Mouse (Mus musculus): ENCODE results near the gene Pou2f2. TPM values are rescaled to one million over a fixed set of nuclear protein-coding genes. Genes with fewer than 3 reads are reported as not detected.
A peak's percentile ranks its signal among the peaks of the same experiment; 100 is the strongest.

Gene Pou2f2
- total RNA-seq, 2 experiments from 2014 or later = 0.08 to 0.21 TPM

DNA sequence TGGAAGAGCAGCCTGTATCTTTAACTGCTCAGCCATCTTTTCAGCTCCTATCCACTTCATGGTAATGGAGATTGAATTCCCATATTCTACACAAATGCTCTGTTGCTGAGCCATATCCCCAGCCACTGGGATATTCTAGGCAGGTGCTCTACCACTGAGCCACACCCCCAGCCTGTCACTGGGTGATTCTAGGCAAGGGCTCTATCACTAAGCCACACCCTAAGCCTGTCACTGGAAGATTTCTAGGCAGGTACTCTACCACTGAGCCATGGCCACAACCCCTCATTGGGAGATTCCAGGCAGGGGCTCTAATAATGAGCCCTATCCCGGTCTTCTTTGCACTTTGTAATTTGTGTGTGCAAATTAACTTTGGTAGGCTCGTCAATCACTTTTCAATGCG lies 15.6 kb upstream of the Pou2f2 start:
- no peak for DNase-seq

DNA sequence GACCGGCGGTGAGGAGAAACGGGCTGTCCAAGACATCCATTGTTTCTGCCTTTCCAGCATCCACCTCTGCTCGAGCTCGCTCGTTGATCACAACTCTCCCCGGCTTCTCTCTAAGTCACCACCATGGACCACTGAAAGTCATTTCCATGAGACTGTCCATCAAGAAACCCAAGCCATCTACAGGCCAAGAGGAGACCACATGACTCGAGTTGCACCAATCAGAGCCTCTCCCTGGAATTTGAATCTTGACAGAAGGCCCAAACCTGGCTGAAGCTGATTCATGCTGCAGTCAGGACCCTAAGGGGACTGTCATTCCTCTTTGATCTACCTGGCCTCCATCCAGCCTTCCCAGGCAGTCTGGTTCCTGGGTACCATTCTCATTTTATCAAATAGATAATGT lies 12.6 kb upstream of the Pou2f2 start:
- DNase-seq = no peak

DNA sequence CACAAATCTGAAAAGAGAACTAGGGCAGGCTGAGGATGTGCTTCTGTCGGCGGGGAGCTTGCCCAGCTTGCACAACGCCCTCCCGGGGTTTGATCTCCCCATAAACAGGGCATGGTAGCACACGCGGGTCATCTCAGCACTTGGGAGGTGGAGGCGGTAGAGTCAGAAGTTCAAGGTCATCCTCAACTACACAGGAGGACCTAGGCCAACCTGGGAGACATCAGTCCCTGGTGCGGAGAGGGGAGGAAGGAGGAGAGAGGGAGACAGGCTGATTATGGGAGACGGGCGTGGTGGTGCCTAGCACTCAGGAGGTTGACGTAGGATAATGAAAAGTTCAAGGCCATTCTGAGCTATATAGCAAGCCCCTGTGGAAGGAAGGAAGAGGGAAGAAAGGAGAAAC lies 11.3 kb upstream of the Pou2f2 start:
- no peak for DNase-seq

DNA sequence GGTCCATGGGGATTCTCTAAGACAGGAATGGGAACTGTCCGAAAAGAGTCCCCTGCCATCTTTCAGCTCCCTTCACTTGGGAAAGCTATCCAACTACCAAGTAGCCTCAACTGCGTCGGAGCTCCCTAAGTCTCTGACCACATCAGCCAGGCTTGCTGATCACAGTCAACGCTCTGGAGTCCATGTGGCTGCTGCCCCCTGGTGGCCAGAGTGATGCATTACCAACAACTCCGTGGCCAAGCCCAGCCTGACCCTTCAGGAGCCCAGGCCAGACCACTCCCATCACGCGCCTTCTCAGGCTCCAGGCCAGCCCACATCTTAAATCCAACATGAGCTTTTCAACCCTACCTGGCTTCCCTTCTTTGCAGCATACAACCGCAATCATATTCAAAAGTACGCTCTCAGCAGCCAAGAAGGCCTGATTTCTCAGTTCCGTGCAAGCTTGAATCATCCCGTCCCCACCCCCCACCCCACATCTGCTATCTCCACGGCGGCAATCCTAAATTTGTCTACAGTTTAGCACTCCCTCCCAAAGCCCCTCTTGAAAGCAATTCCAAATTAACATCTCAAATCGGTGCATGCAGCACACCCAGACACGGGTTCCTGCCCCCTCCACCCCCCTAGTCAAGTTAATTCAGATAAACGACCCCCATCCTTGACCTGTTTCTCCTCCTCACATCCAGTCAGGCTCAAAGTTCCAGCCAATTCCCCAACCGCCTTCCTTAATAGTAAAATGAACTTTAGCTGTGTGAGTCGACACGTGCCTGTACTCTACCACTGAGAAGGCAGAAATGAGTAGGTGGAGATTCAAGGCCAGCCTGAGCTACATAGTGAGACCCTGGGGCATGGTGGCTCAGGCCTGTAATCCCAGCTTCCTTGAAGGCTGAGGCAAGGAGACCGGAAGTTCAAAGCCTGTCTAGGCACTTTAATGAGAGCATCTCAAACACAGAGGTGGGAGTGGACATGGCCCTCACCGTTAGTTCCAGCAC lies 8.4 kb upstream of the Pou2f2 start:
- peak; percentile 72 for DNase-seq

DNA sequence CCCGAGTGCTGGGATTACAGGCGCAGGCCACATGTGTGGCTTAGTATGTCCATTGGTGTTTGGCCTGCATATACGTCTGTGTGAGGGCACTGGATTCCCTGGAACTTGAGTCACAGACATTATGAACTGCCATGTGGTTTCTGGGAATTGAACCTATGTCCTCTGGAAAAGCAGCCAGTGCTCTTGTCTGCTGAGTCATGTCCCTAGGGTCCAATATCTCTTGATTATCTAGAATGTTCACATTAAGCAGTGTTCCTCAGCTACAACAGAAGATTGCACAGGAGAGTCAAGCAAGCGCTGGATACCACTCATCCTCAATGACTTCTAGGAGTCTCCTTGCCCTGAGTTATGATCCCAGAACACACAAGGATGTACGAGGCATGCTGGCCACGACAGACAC lies 4.6 kb upstream of the Pou2f2 start:
- DNase-seq = no peak

DNA sequence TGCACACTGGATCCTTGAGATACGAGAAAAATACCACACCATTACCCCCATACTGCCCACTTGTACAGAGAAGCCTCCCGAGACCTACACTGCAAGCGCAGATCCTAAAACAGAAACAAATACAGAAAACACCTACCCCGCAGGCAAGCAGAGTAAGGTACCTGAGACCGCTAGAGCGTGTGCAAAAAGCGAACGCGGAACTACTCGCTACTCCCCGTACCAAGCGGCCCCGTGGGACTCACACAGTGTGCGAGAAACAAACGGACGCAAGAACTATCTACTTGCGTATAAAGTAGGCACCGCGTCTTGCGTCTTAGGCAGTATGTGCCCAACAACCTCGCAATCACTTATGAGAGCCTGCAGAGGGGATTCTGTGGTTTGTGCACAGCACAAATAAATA lies 2.3 kb upstream of the Pou2f2 start:
- DNase-seq = no peak

DNA sequence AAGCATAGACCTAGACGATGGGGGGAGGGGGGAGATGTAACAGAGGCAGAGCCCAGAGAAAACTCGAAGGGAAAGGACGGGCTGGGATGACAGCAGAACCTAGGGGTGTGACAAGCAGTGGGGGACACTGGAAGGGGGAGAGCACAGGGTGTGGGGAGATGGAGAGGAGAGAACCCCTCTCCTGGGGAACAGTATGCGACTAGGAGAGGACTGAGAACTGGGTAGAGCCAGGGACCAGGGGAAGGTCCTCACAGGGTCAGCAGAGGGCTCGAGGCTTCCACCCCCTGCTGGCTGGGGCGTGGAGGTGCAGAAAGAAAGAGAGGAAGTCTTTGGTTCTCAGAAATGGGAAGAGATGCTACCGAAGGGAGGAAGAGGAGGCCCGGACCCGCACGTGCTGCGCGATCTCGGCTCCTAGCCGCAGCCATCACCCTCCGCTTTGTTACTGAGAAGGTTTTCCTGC lies 1.8 kb upstream of the Pou2f2 start:
- DNase-seq = no peak

DNA sequence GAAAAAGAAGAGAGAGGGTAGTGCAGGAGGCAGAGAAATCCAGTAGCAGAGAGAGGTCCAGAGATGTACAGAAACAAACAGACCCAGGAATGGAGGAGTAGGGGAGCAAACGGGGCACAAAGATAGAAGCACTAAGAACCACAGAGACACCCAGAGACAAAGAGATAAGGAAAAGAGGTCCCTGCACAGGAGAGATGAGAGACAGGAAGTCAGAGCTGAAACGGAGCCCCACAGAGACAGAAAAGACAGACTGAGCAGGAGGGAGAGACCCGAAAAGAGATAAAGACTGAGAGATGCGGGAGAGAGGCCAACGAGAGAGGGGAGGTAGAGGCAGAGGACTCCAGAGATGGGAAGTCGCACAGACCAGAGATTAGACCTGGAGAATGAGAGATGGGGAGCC lies 986 bp upstream of the Pou2f2 start:
- DNase-seq = no peak

DNA sequence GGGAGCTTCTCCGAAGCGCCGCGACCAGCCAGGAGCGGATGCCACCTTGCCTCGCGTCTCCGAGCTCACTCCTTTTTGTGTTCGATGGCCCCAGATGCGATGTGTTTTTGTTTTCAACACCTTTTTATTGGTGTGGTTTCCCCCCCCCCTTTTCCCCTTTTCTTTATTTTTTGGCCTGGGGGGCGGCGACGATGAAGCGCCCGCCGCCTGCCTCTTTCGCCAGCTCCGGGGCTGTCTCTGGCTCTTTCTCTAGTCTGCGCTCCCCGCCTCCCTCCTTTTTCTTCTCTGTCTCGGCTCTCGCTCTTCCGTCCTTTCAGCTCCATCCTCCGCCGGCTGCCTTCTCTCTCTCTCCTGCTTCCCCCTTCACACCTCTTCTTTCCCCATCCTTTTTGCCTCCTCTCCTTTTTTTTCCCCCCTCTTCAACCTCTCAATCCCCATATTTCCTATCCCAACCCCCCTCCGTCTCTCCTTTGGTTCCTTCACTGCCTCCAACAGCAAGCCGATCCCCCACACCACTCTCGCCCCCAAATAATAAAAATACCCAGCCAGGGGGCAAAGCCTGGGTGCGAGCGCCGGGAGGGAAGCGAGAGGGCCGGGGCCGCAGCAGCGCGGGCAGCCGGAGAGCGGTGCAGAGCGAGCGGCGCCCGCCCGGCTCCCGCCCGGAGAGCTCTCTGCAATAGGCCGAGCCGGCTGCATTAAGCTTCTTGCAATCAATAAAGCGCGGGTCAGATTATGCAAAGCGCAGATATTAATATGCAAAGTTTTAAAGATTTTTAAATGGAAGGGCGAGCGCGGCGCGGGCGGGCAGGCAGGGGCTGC lies 530 bp downstream of the Pou2f2 start:
- DNase-seq = no peak

DNA sequence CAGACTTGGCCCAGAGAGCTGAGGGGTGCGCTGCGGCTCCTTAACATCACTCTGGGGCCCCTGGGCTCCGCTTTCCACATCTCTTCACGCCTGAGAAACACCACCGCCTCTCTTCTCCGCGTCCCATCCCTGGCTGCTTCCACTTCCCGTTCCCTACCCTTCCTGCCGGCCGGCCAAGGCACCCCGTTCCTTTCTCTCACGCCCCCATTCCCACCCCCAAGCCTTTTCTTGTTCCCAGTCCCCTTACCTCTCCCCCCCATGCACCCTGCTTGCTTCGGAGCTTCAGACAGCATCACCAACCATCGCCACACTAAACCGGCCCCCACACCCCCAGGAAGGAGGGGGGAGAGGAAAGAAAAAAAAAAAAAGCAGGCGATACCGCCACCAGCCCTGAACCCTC lies 1.2 kb downstream of the Pou2f2 start:
- no peak for DNase-seq

DNA sequence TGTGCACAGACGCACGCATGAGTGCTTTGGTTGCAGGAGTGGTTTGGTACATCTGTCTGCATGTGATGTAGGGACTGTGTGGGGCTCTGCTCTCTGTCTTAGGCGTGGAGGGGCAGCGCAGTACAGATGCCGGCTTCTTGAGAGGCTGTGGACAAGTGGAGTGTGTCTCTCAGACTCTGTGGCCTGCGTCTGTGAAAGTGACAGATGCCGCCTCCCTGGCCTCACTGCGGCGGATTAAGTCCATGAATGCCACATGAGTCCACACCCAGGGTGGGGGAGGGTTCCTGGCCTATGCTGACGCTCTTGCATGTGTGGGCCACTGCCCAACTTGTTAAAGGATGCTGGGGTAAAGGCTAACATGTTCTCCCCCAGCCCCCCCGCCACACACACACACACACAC lies 5.2 kb downstream of the Pou2f2 start:
- no peak for DNase-seq

DNA sequence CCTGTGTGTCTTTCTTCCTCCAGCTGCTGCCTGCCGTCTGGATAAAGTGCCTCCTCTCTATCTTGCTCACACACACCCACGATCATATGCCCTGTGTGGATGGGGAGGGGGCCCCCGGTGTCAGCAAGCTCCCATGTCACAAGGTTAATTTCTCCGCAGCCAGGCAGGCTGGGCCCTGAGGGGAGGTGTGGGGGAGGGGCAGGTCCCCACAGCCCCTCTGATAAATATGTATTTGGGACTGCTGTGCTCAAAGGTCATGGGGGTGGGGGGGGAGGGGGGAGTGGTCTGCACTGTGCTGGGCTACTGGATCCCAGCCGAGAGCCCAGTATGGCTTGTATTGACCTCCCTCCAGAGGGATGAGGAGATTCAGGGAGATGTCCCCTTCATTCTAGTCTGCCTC lies 6.9 kb downstream of the Pou2f2 start:
- no peak for DNase-seq

DNA sequence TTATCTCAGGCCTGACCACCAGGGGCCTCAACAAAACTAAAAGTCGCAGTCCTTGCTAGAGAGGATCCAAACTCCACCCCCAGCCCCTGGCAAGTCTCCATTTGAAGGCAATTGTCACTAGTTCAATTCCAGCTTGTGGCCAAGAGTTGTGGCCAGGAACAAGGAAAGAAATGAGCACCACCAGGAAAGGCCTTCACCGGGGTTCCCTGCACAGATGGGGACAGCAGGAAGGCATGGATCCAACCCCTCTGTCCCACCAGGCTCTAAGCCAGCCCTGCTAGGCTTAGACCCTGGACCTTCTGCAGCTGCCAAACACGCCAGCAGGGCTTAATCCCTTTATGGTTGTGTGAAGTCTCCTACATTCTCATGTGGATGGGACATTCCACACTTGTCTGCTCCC lies 8.9 kb downstream of the Pou2f2 start:
- DNase-seq = no peak

DNA sequence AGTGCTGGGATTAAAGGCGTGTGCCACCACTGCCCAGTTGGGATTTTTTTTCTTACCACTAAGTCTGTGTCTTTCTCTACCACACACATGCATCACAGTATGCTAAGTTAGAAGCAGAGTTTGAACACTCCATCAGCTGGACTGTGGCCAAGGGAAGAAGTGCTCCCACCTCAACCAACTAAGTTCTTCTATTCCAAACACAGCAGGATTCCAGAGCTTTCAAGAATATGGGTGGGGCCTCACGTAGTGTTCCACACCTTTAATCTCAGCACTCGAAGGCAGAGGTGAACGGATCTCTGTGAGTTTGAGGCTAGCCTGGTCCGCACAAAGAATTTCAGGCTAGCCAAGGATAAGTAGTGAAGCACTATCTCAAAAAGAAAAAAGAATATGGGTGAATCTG lies 13.4 kb downstream of the Pou2f2 start:
- DNase-seq = no peak

DNA sequence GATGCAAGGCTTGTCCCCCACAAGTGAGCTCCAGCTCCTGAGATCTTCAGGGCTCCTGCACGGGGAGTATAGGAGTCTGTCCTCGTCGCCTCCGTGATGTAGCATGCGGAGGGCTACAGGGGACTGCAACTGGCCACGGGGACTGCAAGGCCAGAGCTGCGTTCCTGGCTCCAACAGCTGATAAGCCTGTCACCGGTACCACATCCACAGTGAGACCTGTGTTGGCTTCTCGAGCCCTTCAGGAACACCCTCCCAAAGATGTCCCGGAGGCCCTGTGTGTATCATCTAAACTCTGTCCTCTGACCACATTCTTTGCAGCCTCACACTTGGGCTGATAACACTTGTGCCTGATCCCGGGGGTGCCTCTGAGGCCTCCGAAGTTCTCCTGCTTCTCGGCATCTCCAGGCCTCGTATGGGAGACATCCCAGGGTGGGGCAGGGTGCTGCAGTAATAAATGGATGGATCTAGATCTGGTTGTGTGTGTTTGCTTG lies 23.3 kb downstream of the Pou2f2 start:
- DNase-seq = no peak

DNA sequence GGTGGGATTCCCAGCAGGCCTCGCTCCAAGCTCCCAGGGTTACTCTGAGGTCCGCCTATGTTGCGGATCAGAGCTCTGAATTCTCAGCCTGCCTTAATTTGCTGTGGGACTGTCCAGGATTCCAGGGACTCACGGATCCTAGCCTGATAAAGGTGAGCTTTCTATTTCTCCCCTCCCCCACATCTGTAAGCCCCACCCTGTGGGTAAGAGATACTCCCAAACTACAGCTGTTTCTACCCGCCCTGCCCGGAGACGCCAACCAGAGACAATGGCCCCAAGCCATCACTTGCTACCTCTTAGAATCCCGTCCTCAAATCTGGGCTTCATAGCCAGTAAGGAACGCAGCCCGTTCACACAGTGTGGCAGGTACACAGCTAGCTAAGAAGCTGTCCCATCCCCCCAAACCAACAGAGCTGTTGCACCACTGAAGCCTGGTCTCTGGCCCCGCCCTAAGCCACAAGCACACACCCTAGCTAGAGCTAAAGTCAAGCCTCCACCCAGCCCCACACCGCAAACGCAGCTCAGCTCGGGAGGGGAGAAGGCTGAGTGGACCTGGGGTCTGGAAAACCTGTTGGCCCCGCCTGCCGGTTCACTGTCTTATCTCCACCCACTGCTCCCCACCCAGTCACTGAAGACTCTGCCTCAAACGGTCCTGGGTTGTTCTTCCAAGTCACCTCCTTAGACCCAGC lies 23.9 kb downstream of the Pou2f2 start:
- no peak for DNase-seq

DNA sequence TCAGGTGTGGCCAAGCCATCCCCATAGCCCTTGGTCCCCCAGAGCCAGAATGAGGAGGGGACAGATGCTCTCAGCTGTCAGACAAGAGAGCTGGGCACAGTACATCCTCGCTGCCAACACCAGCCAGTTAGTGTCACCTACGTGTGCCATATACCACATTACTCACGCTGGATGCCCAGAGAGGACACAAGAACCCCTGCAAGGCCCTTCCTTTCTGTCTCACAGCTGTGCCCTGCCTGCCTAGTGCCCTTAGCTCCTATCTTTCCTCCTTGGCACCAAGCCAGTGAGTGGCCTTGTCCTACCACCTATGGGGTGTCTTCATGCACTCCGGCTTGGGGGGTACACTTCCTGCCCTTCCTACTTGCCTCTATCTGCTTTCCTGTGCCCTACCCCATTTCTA lies 24.9 kb downstream of the Pou2f2 start:
- no peak for DNase-seq

DNA sequence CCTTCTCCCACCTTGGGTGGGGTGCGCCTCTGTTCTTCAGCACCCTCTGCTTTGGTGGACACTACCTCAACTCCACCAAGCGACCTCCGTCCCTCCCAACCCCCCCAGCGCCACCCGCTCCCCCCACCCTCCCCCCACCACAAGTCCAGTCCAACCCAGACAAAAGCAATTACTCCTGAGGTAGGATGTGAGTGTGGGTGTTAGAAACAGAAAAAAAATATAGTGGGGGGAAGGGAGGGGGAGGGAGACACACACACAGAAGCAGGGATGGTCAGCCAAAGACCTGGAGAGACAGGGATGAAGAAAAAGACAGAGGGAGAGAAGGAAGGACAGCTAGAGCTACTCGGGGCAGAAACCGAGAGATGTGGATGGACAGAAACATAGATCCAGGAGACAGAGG lies 25.7 kb downstream of the Pou2f2 start:
- no peak for DNase-seq

DNA sequence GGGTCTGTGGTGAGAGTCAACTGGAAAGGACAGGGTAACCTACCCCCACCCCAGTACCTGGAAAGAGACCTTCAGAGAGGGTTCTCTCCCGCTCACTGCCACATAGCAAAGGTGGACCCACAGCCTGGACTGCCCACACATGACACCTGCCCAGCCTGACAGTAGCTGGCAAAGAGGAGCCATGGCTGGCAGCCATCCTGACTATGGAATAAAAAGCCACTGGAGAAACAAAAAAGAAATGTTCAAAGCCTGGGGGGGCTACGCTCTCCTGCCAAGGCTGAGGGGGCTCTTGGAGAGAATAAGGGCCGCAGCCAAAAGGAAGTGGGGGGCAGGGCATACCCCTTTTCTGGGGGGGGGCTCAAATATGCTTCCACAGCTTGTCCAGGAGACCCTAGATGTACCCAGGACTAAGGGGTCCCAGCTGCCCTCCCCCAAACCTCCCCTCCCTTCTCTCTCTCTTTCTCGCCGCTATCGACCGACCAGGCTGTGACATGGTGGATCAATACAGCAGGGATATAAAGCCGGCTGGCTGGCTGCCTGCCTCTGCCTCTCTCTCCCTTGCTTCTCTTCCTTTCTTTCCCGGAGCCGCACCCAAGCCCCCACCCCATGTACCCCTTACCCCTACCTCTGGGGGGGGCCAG lies 27.5 kb downstream of the Pou2f2 start:
- DNase-seq = no peak

DNA sequence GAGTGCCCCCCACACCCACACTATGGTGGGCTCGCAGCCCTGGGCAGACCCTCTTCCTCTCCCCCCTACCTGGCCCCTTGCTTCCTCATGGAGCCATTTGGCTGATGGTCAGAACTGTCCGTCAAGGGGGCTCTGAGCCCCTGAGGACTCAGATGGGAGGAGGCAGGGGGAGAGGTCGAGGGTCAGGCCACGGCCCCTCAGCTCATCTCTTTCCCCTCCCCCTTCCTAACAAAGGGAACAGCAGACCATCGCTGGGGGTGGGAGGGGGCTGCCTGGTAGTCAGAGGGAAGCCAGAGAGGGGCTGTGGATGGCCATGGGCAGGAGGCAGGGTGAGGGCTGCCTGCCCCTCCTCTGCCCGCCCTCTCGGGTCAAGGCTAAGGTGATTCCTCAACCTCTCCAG lies 28.5 kb downstream of the Pou2f2 start:
- no peak for DNase-seq

DNA sequence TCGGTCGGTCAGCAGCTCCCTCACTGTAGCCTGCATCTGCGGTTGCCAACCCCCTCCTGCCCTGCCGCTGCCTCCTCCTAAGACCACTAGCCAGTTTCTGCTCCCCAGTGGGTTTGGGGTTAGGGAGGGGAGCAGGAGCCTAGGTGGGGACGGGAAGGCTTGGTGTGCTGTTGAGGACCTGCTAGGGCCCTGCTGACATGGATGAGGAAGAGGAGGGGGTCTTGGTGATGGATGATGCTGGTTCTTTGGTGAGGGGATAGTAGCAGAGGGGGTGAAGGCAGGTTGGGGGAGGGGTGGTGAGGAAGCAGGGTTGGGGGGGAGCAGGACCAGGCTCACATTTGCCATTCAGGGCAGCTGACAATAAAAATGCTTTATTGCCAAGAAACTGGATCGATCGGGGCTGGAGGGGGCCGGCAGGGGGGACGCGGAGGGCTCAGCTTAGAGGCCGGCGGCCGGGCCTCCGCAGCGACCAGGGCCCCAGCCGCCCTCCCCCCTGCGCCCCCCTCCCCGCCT lies 29.3 kb downstream of the Pou2f2 start:
- no peak for DNase-seq

DNA sequence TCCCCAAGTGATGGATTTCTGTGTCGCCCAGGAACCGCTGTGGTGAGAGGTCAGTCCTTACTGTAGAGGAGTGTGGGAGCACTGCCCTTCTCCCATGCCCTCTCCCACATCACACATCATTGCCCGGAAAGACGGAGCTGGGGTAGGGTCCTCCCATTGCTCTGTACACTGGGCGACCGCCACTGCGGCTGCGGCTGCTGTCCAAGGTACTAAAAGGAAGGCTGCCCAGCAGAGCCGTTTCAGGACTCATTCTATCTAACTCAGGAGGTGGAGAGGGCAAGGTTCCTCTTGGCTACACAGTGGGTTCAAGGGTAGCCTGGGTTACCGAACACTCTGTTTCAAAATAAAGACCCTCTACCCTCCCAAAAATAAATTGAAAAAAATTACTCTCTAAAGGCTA lies 33.6 kb downstream of the Pou2f2 start:
- no peak for DNase-seq
